Mouse (Mus musculus): ENCODE measurements at regions not wholly inside any gene's neighbourhood (a gene's known extent, or its start where the extent isn't known, plus 50 kb on each side); places are given as distances from the start of the nearest gene placed in this dataset.

DNA sequence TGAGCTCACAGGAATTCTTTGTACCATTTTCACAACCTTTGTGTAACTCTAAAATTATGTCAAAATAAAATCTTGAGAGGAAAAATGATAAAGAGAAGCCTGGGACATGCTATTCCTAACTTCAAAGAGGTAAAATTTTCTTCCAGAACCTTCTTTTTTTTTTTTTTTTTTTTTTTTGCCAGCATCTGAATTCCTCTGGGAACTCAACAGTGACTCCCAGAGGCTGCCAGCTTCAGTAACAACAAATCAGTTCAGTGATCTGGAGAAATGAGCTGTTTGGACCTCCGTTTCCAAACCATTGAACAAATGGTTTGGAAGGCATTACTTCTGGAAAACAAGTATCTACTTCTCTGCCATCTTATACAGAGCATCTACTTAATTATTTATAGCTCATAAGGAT is 92.4 kb upstream of the Usp27x start:
- TF ChIP-seq POLR2A (IDR thresholded peaks at IDR 0.05; ENCODE audit: borderline replicate concordance, insufficient read depth, low read length): no peak
- no peak for TF ChIP-seq CTCF (IDR thresholded peaks at IDR 0.05; ENCODE audit: borderline replicate concordance, insufficient read depth, low read depth, low read length)
